Mouse (Mus musculus): ENCODE results near the gene Cenpi.

- TF ChIP-seq POLR2A (IDR thresholded peaks at IDR 0.05; ENCODE audit: borderline replicate concordance, insufficient read depth, low read length) = no peak
- no peak for TF ChIP-seq CTCF (IDR thresholded peaks at IDR 0.05; ENCODE audit: borderline replicate concordance, insufficient read depth, low read depth, low read length)
Observed at GRCm38 (mm10) chrX:134412096-134412495, 104.2 kb downstream of the Cenpi start.
